Mouse (Mus musculus) testis, postnatal 10 days (tissue): ENCODE results near the gene Nup188.

Experiments
- DNase-seq: peaks from one replicate; pipeline ENCODE4 v3.0.0; 2021; ENCODE audit warnings: low spot score

The Nup188 gene

GRCm38 (mm10) chr2:30256616-30257350, 29.4 kb upstream of the Nup188 start:
- DNase-seq: no peak

GRCm38 (mm10) chr2:30257699-30258460, 28.3 kb upstream of the Nup188 start:
- DNase-seq: no peak

GRCm38 (mm10) chr2:30258600-30258999, 27.6 kb upstream of the Nup188 start:
- DNase-seq: no peak

GRCm38 (mm10) chr2:30259131-30260064, 26.8 kb upstream of the Nup188 start:
- no peak for DNase-seq

- no peak for DNase-seq
Measured at GRCm38 (mm10) chr2:30261064-30261736, 25.0 kb upstream of the Nup188 start.

GRCm38 (mm10) chr2:30261921-30262839, 24.0 kb upstream of the Nup188 start:
- DNase-seq: no peak

GRCm38 (mm10) chr2:30262840-30263441, 23.3 kb upstream of the Nup188 start:
- peak; percentile 64 for DNase-seq

GRCm38 (mm10) chr2:30263811-30264210, 22.4 kb upstream of the Nup188 start:
- no peak for DNase-seq

- no peak for DNase-seq
Measured at GRCm38 (mm10) chr2:30264671-30265519, 21.3 kb upstream of the Nup188 start.

GRCm38 (mm10) chr2:30265767-30266253, 20.4 kb upstream of the Nup188 start, which contains the start of gene Phyhd1:
TSS of gene Phyhd1 (plus strand) at chr2:30266203.
- DNase-seq: no peak

GRCm38 (mm10) chr2:30266392-30266941, 19.7 kb upstream of the Nup188 start:
- DNase-seq: peak; percentile 78

- DNase-seq: no peak
Measured at GRCm38 (mm10) chr2:30267466-30267865, 18.7 kb upstream of the Nup188 start.

GRCm38 (mm10) chr2:30268371-30268770, 17.8 kb upstream of the Nup188 start:
- DNase-seq: no peak

GRCm38 (mm10) chr2:30269241-30269990, 16.8 kb upstream of the Nup188 start:
- no peak for DNase-seq

GRCm38 (mm10) chr2:30270134-30270533, 16.1 kb upstream of the Nup188 start:
- DNase-seq: no peak

- no peak for DNase-seq
Measured at GRCm38 (mm10) chr2:30280743-30281142, 5.5 kb upstream of the Nup188 start, which contains the start of gene Gm28038. TSS of gene Gm28038 (plus strand) at chr2:30281043.

GRCm38 (mm10) chr2:30281651-30282050, 4.5 kb upstream of the Nup188 start:
- peak; percentile 42 for DNase-seq

GRCm38 (mm10) chr2:30283193-30283592, 3.0 kb upstream of the Nup188 start:
- DNase-seq: no peak
